Mouse (Mus musculus) spleen, postnatal 14 days (tissue): ENCODE results near the gene Klrb1a.
"Not testable (repeated sequence)": the region's sequence is repeated elsewhere in the genome, so short reads cannot be mapped to it uniquely, and the experiment has no call there.

Source experiments
- DNase-seq, 2 experiments: peaks; one replicate each; pipeline ENCODE4 v3.0.0; 2021 to 2022; ENCODE audit warnings: low spot score in 2 of 2

The Klrb1a gene

DNA sequence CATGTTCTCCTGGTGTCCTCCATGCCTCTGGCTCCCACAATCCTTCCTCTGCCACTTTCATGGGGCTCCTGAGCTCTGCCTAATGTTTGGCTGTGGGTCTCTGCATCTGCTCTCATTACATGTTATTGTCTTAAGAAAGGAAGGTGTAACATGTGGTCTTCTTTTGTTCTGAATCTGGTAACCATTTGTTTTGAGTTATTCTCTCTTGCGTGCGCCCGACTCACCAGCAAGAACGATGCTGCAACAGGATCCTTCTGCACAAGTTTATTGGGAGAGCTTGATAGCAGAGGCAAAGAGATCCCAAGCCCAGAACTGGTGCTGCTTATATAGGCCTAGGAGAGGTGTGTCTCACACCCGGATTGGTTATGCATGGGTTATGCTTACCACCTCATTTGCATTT is at the start of gene Klrb1a:
Klrb1a (minus strand) TSS at position 101 of the 400 bp plus-strand sequence.
- DNase-seq: not testable (repeated sequence)

DNA sequence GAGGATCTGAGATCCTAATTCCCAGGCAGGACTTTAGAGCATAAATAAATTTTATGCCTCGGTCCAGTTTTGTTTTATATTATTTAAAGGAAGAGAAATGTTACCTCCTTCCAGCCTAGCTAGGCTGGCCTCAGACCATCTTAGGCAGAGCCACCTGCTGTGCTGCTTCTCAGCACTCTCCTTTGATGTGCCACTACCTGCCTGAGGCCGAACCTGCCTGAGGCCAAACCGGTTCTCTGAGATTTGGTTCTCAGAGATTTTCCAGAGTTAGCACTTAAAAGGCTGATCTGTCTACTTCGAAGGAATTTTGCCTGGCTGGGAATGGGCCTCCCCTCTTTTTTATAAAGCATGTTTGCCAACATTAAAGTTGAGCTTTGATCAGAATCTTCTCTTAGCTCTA is 46.6 kb upstream of the Klrb1a start:
- no peak for DNase-seq

DNA sequence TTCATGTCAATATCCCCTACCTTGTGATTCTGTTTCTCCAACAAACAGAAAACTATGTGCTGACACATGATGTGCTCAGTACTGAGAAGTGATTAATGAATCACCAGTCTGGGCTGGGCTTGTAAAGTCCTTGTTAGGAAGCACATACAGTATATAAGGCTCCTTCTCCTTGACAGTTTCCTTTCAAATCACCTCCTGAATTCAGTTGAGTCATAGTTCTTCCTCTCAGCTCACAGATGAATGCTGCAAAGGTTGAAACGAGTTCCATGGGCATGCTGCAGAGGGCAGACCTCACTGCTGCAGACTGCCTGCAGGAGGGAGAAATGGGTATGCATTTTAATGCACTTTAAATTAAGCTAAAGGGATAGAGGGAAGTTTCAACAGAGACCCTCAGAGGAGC is 38.9 kb upstream of the Klrb1a start, which contains the start of gene Clec2h:
Clec2h (plus strand) TSS at position 180 of the 400 bp plus-strand sequence.
- no peak for DNase-seq

DNA sequence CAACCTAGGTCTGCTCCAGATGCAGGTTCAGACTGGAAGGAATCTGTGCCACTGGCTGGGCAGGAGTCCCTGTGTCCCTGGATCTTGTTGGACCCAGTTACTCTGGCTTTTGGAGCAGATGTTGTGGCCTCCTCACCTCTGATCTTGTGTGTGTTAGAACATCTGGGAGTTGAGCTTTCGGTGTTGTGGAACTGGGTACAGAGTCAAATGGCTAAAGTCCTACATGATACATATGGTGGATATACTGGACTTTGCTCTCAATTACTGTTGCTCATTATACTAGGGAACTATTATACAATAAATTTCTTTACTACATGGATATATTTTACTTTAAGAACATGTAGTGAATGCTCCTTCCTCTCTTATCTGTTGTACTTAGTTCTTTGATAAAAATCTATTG is 37.9 kb upstream of the Klrb1a start:
- no peak for DNase-seq

DNA sequence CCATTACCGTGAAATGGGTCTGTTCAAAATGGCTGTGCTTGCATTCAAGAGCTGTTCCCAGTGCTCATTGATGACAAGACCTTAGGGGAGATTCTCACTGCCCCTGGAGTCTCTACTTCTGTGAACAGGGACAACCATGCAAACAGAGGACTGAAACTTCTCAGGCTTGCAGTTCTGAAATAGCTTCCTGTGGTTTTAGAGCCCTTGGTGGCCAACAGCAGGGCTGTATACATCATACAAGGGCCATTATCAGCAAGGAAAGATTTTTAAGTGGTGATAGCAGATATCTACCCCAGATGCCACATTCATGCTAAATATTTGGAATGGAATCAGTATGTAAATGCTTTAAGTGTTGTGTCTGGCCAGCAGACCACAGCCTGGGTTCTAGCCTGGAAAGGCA is 29.6 kb upstream of the Klrb1a start:
- no peak for DNase-seq

DNA sequence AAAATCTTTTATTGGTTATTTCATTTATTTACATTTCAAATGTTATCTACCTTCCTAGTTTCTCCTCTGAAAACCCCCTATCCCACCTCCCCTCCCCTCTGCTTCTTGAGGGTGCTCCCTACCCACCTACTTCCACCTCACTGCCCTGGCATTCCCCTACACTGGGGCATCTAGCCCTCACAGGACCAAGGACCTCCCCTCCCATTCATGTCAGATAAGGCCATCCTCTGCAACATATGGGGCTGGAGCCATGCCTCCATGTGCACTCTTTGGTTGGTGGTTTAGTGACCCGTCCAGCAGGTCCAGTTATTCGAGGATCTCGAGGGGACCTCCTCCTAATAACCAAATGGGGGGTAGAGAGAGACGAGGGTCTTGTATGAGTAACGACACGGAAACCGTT is 27.5 kb upstream of the Klrb1a start:
- not testable (repeated sequence) for DNase-seq

DNA sequence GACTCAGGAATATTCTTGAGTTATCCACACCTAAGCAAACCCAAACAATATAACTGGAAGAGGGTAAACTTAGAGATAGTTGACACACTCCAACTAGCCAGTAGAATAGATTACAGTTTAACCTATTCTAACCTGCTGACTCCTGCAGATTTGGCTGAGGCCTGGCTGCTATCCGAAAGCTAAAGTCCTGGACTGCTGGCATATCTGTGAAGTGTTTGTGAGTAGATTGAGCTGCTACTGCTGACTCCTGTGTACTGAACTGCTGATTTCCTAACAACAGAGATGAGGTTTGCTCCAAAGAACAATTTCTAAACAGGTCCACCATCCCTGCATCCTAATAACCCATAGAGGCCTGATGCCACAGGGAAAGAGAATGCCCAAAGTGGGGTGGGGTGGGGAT is 26.9 kb upstream of the Klrb1a start:
- no peak for DNase-seq

DNA sequence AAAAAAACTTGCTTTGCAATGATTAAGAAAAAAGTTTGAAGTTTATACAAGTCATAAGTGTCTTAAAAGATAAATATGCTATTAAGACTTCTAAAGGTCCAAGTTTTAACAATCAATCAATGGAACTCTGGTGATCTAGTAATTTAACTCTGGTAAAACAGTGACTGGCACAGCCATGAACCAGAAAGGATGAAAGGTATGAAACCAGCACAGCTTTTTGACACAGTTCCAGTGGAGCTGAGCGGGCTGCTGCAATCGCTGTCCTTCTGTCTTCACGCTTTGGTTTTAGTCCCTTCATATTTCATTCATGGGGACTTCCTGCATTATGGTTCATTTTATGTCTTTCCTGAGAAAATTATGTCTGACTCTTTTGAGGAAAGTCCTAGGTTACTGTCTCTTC is 26.3 kb upstream of the Klrb1a start:
- DNase-seq: no peak

DNA sequence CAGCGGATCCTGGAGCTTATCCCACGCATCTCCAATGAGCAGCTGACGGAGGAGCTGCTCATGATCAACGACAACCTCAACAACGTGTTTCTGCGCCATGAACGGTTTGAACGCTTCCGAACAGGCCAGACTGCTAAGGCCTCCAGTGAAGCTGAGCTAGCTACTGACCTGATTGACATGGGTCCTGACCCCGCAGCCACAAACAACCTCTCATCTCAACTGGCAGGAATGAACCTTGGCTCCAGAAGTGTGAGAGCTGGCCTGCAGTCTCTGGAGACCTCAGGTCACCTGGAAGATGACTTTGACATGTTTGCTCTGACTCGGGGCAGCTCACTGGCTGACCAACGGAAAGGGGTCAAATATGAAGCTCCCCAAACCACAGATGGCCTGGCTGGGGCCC is 22.4 kb upstream of the Klrb1a start:
- DNase-seq: not testable (repeated sequence)

DNA sequence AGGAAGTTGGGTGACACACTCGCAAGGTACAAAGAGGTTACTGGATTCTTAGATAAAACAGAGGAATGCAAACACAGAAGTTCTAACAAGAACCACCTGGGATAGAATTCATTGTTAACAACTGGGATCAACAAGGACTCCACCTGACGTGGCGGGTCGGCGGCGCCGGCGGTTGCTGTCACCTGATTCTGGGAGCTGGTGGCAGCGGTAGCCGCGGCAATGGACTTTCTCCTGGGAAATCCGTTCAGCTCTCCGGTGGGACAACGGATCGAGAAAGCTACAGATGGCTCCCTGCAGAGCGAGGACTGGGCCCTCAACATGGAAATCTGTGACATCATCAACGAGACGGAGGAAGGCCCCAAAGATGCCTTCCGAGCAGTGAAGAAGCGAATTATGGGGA is 21.4 kb upstream of the Klrb1a start:
- DNase-seq: not testable (repeated sequence)

DNA sequence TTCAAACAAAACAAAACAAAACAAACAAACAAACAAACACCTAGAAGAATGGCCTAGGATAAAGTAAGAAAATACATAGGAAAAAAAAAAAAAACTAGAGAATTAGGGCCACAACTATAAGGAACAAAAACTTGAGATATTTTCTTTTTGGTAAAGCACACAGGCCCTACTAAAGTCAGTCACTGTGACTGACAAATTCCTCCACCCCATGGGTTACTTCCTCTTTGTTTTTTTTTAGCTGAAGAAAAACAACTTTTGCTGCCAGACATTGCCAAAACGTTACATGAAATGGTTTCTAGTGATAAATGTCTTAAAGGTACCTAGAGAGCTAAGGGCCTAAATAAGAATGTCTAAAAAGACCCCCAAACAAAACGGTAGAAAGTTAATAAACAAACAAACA is 20.7 kb upstream of the Klrb1a start:
- DNase-seq: no peak

DNA sequence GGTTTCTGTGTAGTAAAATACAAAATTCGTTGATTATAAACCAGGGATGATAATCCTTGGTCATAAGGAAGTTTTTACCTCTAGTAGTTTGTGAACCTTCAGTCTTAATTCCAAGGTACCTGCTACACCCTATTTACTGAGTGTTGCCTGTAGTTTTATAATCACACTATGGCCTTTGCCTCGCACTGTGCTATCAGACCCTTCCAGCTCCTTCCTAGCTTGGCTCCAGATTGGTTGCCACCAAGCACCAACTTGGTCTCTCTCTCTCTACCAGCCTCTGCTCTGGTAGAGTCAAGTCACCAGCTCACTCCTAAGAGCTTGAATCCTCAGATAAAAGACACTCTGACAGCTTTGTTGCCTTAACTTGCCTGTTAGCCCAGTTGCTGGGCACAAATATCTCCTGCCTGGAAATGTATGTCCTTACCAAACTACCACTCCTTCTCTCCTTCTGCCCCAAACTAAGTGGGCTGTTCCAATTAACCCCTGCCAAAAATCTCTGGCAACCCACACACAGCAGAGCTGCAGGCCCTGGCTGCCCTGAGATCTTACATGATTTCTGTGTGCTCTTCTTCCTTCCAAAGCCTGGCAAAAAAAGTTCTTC is 17.9 kb upstream of the Klrb1a start:
- DNase-seq: no peak

DNA sequence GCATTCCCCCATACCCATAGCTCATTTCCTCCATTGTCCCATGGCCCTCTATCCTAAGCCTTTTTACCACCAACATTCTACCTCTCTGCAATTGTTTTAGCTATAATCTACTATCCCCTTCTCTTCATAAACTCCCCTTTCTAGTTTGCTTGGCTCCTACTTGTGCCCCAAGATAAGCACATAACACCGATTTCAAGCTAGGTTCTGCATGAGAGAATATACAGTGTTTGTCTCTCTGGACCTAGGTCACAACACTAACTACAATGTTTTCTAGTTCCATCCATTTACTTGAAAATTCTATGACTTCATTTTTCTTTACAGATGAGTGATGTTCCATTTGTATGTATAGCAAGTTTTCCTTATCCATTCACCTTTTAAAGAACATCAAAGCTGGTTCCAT is 17.3 kb upstream of the Klrb1a start:
- DNase-seq: no peak

DNA sequence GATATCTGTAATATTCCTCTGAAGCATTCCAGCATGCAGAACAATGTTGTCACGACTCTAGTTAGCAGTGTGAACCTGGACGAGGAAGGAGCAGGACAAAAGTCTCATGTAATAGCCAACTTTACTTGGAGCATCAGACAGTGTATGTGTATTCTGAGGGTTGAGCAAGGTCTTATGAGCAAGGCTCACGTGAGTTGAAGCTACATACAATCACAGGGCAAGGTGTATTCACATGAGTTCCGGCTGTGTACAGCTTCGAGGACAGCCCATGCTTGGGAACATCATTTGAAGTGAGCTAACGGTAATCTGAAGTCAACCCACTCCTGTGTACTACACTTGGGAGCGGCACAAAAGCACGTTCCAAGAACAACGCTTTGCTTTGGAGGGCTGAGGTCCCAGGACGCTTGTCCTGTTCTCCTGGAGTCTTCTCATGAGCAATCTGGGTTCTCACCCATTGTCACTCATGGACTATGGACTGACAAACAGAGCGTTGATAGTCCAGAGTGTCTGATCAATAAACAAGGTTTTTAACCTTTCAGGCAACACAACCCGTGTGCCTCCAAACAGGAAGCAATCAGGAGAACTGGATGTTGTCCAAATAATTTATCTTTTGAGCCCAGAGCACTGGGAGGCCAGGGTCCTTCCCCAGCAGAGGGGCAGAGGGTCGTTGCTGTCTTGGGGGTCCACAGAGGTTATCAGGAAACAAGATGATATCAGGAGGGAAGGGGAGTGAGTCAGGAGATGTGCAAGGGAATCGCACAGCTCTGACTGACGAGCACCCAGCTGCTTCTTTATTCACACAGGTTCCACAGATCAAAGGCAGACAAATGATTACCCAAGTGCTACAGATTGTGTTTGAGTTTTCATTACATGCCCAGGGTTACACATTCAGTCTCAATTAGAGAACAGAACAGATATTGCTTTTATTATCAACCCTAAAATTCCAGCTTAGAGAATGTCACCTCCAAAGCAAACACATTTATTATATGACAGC is 7.9 kb upstream of the Klrb1a start:
- not testable (repeated sequence) for DNase-seq

DNA sequence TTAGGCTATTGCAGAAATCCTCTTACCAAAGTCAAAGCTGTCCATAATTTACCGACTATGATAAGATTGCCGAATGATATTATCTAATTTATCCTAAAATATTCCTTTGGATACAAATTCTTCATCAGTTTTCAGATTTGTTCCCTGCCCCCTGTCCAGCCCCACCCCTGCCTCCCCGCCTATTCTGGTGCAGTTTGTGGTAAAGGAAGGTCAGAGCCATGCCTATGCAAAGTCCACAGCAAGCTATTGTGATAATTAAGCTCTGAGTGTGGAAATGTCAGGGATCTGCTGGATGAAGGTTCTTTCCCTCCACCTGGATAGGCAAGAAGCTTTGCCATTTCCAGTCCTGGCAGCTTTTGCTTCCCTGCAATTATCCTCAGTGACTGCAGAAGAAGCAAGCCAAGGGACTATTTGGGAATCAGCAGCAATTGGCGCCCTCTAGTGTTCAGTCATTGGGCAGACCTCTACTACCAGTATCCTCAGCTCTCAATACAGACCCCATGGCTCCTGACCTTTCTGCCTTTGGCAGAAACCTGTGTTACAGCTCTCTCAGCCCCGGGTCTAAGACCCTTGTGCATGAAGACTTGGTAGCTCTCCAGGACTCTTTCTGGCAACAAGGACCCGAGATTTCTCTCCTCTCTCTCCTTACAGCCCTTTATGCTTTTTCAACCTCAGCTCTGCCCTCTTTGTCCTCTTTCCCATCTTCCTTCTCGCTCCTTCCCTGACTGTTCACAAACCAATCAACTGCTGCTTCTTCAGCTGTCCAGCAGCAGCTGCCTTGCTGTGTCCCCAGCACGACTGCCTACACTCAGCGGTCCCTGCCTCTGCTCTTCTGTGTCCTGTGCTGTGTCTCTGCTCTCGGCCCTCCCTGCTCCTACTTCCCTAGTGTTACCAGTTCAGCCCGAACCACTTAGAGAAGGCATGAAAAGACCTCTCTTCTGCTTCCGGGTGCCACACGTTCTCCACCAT is 6.7 kb upstream of the Klrb1a start:
- DNase-seq: not testable (repeated sequence)

DNA sequence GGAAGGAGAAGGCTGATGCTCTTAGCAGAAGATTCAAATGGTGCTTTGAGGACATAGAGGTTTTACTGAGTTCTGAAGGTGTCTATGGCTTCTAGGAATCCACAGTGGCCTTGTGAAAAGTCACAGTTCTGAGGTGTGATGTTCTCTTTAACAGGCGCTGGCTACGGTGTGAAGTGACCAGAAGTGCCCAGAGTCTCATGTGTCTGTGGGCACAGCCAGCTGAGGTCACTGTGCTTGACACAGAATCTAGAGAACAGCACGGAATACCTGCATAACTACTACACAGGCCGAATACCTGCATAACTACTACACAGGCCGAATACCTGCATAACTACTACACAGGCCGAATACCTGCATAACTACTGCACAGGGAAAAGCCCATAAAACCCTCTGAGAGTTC is 1.9 kb upstream of the Klrb1a start:
- not testable (repeated sequence) for DNase-seq

DNA sequence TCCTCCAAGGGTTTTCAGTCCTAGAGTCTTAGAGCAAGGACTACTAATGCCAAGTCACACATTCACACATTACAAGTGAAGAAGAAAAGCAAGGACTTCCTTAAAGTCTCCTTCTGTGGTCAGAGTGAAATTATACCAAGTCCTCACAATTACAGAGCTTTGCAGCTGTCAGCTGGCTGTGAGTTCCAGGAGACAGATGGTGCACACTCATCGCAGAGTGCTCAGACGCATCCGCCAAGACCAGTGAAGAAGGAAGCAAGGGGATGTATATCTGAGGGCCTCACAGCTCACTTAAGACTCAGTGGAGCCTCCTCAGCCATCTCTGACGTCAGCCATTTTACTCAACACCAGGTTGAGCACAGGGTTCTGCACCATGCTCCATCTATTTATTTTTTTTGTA is 1.1 kb upstream of the Klrb1a start:
- no peak for DNase-seq

DNA sequence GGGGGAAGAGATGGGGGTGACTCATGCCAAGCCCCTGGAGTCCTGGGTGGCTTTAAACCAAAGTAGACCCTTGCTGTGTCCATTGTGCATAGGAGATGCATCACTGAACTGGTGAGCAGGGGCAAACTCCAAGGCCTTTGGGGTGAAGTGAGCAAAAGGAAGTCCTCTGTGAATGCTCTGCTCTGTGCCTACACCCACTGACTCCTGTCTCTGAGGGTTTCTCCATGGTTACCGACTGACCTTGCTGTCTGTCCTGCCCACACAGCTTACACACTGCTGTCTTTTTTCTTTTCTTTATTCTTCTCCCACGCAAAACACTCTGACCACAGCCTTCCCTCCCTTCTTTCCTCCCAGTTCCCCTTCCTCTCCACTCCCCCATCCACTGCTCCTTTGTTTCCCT is 600 bp downstream of the Klrb1a start:
- DNase-seq: no peak

DNA sequence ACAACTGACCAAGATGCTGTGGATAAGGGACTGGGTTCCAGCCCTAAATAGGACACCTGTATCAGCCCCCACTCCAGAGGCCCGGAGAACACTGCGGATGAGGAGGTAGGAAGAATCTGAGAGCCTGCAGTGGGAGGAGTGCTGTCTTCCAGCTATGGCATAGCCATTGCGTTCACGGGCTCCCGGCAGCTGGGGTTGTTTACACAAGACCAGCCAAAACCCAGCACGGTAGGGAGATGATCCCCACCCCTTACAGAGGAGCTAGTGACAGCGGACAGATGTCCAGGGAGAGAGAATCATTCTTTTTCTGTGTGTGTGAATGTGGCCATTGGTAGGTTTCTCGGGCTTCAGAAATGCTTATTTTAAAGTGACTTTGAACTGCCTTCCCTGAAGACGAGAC is 17.0 kb downstream of the Klrb1a start:
- DNase-seq: no peak

DNA sequence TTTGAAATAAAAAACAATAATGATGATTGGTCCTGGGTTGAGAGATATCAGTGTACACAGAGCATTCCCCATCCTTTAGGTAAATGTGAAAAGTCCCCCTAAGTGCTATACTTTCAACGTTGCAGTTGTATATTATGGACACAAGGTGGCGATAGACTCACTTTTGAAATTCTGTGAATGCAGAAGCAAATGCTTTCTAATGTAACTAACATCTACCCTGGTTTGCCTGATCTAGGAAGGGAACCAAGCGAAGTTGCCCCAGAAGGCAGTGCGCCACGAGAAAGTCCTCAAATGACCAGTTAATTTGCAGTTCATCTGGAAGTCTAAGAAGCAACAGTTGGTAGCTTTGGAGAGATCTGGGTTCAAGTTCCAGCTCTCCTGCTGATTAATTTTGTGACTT is 18.8 kb downstream of the Klrb1a start:
- no peak for DNase-seq

DNA sequence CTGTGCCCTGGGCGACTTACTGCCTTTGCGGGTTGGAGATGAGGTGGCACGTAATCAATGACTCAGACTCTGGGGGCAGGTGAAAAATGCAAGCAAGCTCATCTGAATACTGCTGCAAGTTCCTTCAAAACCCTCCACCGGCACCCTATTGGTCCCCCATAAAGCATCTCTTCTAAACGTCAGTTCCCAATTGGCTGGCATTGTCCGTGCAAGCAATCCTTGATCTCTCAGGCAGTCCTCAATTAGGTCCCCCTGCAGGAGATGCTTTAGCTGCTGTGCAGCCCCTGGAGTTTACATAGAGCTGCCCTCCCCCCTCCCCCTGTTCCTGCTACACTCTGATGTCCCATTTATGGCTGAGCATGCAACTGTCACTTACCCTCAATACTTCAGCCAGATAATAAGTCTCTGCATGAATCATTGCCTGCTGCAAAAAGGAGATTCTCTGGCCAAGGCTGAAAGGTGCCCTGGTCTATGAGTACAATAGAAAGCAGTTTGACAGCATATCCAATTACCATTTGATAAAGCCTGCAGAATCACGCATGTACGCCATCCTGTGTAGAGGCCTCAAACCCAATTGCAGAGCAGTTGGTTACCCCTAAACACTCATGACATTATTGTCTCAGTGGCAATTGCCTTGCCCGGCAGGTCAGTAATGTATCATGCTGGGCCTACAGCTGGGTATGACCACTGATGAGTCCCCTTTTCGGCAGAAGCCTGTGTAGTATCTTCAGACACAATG is 20.7 kb downstream of the Klrb1a start:
- DNase-seq: no peak
